Mouse (Mus musculus): ENCODE measurements around the gene Rnf168.

Gene Rnf168

GRCm38 (mm10) chr16:32312859-32313258, 35.6 kb downstream of the Rnf168 start:
- CTCF ChIA-PET, result no interaction called here

GRCm38 (mm10) chr16:32316601-32317000, 39.3 kb downstream of the Rnf168 start:
- CTCF ChIA-PET, result no interaction called here

- CTCF ChIA-PET, result no interaction called here
These were observed 46.7 kb downstream of the Rnf168 start for GRCm38 (mm10) chr16:32323953-32324352.

GRCm38 (mm10) chr16:32330876-32331670, 53.8 kb downstream of the Rnf168 start:
- CTCF ChIA-PET, result interaction anchor here (0.6 to 0.7 kb wide), 2 partner anchors 34 kb away, joined by 3 to 6 read pairs; no protein-coding TSS in a partner anchor

- CTCF ChIA-PET, result interaction anchor here (0.6 to 0.7 kb wide), 2 partner anchors 33 to 35 kb away, joined by 3 to 6 read pairs; no protein-coding TSS in a partner anchor
These were observed 54.8 kb downstream of the Rnf168 start, which contains the start of gene Ubxn7 for GRCm38 (mm10) chr16:32332040-32332555. TSS of gene Ubxn7 (plus strand) at chr16:32332257.

- CTCF ChIA-PET, result no interaction called here
These were observed 55.6 kb downstream of the Rnf168 start for GRCm38 (mm10) chr16:32332556-32333511.

GRCm38 (mm10) chr16:32335146-32335545, 57.9 kb downstream of the Rnf168 start:
- CTCF ChIA-PET, result no interaction called here

GRCm38 (mm10) chr16:32336026-32336780, 58.9 kb downstream of the Rnf168 start:
- CTCF ChIA-PET, result no interaction called here

GRCm38 (mm10) chr16:32337001-32337400, 59.7 kb downstream of the Rnf168 start:
- CTCF ChIA-PET, result no interaction called here

- CTCF ChIA-PET, result interaction anchor here (0.7 kb wide), 1 partner anchor 77 kb away, joined by 3 read pairs; no protein-coding TSS in a partner anchor
These were observed 63.2 kb downstream of the Rnf168 start for GRCm38 (mm10) chr16:32340451-32340850.

GRCm38 (mm10) chr16:32345521-32345920, 68.3 kb downstream of the Rnf168 start:
- CTCF ChIA-PET, result no interaction called here

GRCm38 (mm10) chr16:32350776-32351175, 73.5 kb downstream of the Rnf168 start:
- CTCF ChIA-PET, result no interaction called here

All from spleen, embryonic (tissue).